Mouse (Mus musculus): ENCODE results near the gene Fam216a. TPM values are rescaled to one million over a fixed set of nuclear protein-coding genes. Genes with fewer than 3 reads are reported as not detected.
A peak's percentile ranks its signal among the peaks of the same experiment; 100 is the strongest.

Fam216a gene
- total and polyA plus RNA-seq, 3 experiments: 68.9 to 100 TPM; not detected in 1

GRCm38 (mm10) chr5:122421271-122422068, 49.3 kb upstream of the Fam216a start, which contains the start of gene Anapc7:
TSS of gene Anapc7 (plus strand) at chr5:122421693.
- H3K79me2 ChIP-seq (ENCODE audit: control insufficient read depth, insufficient read depth, low read length, poor library complexity): peaks cover 26% of the 10 kb centered on the region
- H3K27me3 ChIP-seq (ENCODE audit: control insufficient read depth in 1 of 2, insufficient read depth in 2 of 2, low read length in 2 of 2): no peaks in the 10 kb centered on the region
- peaks cover 2 to 7% of the 10 kb centered on the region in 2 experiments; a peak in 2 of 4 replicates for H3K36me3 ChIP-seq (ENCODE audit: control insufficient read depth in 1 of 2, insufficient read depth in 2 of 2, low read length in 2 of 2)
- peak within 1 kb of the TSS; percentile 93 to 97 for H3K4me3 ChIP-seq (ENCODE audit: control insufficient read depth in 1 of 2, insufficient read depth in 1 of 2, low read depth in 2 of 2, low read length in 2 of 2)
- H3K4me1 ChIP-seq (ENCODE audit: control insufficient read depth in 1 of 2, insufficient read depth in 2 of 2, low read length in 2 of 2): peaks cover 5% of the 10 kb centered on the region in 2 experiments; a peak in 3 of 4 replicates
- peak within 1 kb of the TSS; percentile 89 for H3K27ac ChIP-seq (ENCODE audit: control insufficient read depth, low read depth, low read length)
- TF ChIP-seq SMC3 (IDR thresholded peaks at IDR 0.05; ENCODE audit: low read depth, low read length) (peak; percentile 46), MXI1 (IDR thresholded peaks at IDR 0.05; ENCODE audit: low read depth, low read length) (no peak), MYC (IDR thresholded peaks at IDR 0.05; ENCODE audit: low read depth, low read length) (peak; percentile 92), MEF2A (IDR thresholded peaks at IDR 0.05; ENCODE audit: extremely low read depth, insufficient replicate concordance, low read depth, low read length, poor library complexity, severe bottlenecking) (no peak), CTCF (IDR thresholded peaks at IDR 0.05 in 2 of 3, conservative IDR thresholded peaks at IDR 0.05 in 1 of 3; ENCODE audit: control insufficient read depth in 1 of 3, insufficient read depth in 1 of 3, low read depth in 2 of 3, low read length in 3 of 3, poor library complexity in 1 of 3, severe bottlenecking in 1 of 3) (peak; percentile 19 to 61 (median 40); a peak in 4 of 6 replicates), JUND (IDR thresholded peaks at IDR 0.05; ENCODE audit: low read depth, low read length) (no peak), UBTF (IDR thresholded peaks at IDR 0.05; ENCODE audit: borderline replicate concordance, insufficient read depth, low read depth, low read length) (0 out of 2 replicates have a peak, but pooled peaks have one; percentile 3), EP300 (IDR thresholded peaks at IDR 0.05; ENCODE audit: low read depth in 1 of 2, low read length in 2 of 2) (no peak), POLR2A (IDR thresholded peaks at IDR 0.05; ENCODE audit: control insufficient read depth in 1 of 2, insufficient read depth in 1 of 2, low read depth in 1 of 2, low read length in 2 of 2, poor library complexity in 1 of 2) (no peak), MAFK (IDR thresholded peaks at IDR 0.05; ENCODE audit: borderline replicate concordance, low read depth, low read length) (no peak), TAL1 (IDR thresholded peaks at IDR 0.05; ENCODE audit: low read length) (no peak), RAD21 (IDR thresholded peaks at IDR 0.05; ENCODE audit: low read depth, low read length) (peak; percentile 61), ZC3H11A (IDR thresholded peaks at IDR 0.05; ENCODE audit: low read depth, low read length) (peak; percentile 39), SIN3A (IDR thresholded peaks at IDR 0.05; ENCODE audit: low read length) (peak; percentile 16; the same call in 1 of the 2 replicates), ETS1 (IDR thresholded peaks at IDR 0.05; ENCODE audit: low read depth, low read length) (no peak), BHLHE40 (IDR thresholded peaks at IDR 0.05; ENCODE audit: borderline replicate concordance, low read depth, low read length) (0 out of 2 replicates have a peak, but pooled peaks have one; percentile 23), NELFE (IDR thresholded peaks at IDR 0.05; ENCODE audit: low read depth, low read length) (no peak), TCF12 (IDR thresholded peaks at IDR 0.05; ENCODE audit: low read depth, low read length) (0 out of 2 replicates have a peak, but pooled peaks have one; percentile 11), ZMIZ1 (IDR thresholded peaks at IDR 0.05; ENCODE audit: low read depth, low read length) (no peak), MAZ (IDR thresholded peaks at IDR 0.05; ENCODE audit: low read depth, low read length) (0 out of 2 replicates have a peak, but pooled peaks have one; percentile 38), TBP (IDR thresholded peaks at IDR 0.05; ENCODE audit: low read depth, low read length) (no peak), POLR2AphosphoS2 (IDR thresholded peaks at IDR 0.05; ENCODE audit: low read length) (no peak)
- peak; percentile 74 for DNase-seq (ENCODE audit: low read depth, low spot score)
- H3K9me3 ChIP-seq (replicated peaks; ENCODE audit: insufficient read depth, low read length): no peaks in the 10 kb centered on the region
- peak within 1 kb of the TSS; percentile 94 for H3K9ac ChIP-seq (ENCODE audit: control insufficient read depth, low read depth, low read length, poor library complexity, severe bottlenecking)
